Mouse (Mus musculus): ENCODE results near the gene Trim50. TPM values are rescaled to one million over a fixed set of nuclear protein-coding genes. Genes with fewer than 3 reads are reported as not detected.

Trim50 gene
- polyA plus RNA-seq (2016; fragmentation: Nextera tagmentation; extraction: Ambion mirVana): not detected in 2 replicates

GRCm38 (mm10) chr5:135352995-135353394 is at the start of gene Trim50:
Trim50 (plus strand) TSS chr5:135353295.
- Histone ChIP-seq H3K9ac (replicated peaks) (no peak within 1 kb of the TSS), H3K36me3 (no peaks in the 10 kb centered on the region), H3K4me2 (replicated peaks) (no peak within 1 kb of the TSS), H3K27me3 (peaks cover 10% of the 10 kb centered on the region), H3K4me3 (no peak within 1 kb of the TSS), H3K4me1 (no peaks in the 10 kb centered on the region), H3K27ac (replicated peaks) (no peak within 1 kb of the TSS), H3K9me3 (peaks cover 3% of the 10 kb centered on the region)
- ATAC-seq (ENCODE audit: low FRiP score, low read depth): no peak
- WGBS: 64% methylated on average over 9 of the region's 9 CpGs

- Histone ChIP-seq H3K9me3 (no peaks in the 10 kb centered on the region), H3K36me3 (no peaks in the 10 kb centered on the region), H3K27me3 (peaks cover 7% of the 10 kb centered on the region; the same call in 1 of the 2 replicates), H3K27ac (replicated peaks) (no peak overlapping the region), H3K4me2 (replicated peaks) (no peak overlapping the region), H3K4me3 (no peak overlapping the region), H3K4me1 (no peaks in the 10 kb centered on the region), H3K9ac (replicated peaks) (no peak overlapping the region)
- 43% methylated on average over 10 of the region's 10 CpGs for WGBS
- no peak for ATAC-seq (ENCODE audit: low FRiP score, low read depth)
Observed at GRCm38 (mm10) chr5:135306321-135306965, 46.7 kb upstream of the Trim50 start.

- Histone ChIP-seq H3K4me2 (replicated peaks) (no peak overlapping the region), H3K9ac (replicated peaks) (no peak overlapping the region), H3K27ac (replicated peaks) (no peak overlapping the region), H3K4me3 (no peak overlapping the region), H3K27me3 (no peaks in the 10 kb centered on the region), H3K9me3 (no peaks in the 10 kb centered on the region), H3K4me1 (no peaks in the 10 kb centered on the region), H3K36me3 (no peaks in the 10 kb centered on the region)
- 79% methylated on average over 2 of the region's 3 CpGs for WGBS
- no peak for ATAC-seq (ENCODE audit: low FRiP score, low read depth)
Observed at GRCm38 (mm10) chr5:135316177-135316576, 36.9 kb upstream of the Trim50 start.

GRCm38 (mm10) chr5:135319856-135320255 is 33.2 kb upstream of the Trim50 start:
- Histone ChIP-seq H3K4me1 (no peaks in the 10 kb centered on the region), H3K9ac (replicated peaks) (no peak overlapping the region), H3K9me3 (no peaks in the 10 kb centered on the region), H3K27ac (replicated peaks) (no peak overlapping the region), H3K4me3 (no peak overlapping the region), H3K36me3 (no peaks in the 10 kb centered on the region), H3K4me2 (replicated peaks) (no peak overlapping the region), H3K27me3 (no peaks in the 10 kb centered on the region)
- 64% methylated on average over 2 of the region's 2 CpGs for WGBS
- no peak for ATAC-seq (ENCODE audit: low FRiP score, low read depth)

GRCm38 (mm10) chr5:135322197-135322596 is 30.9 kb upstream of the Trim50 start:
- Histone ChIP-seq H3K4me3 (no peak overlapping the region), H3K27ac (replicated peaks) (no peak overlapping the region), H3K36me3 (no peaks in the 10 kb centered on the region), H3K9ac (replicated peaks) (no peak overlapping the region), H3K27me3 (no peaks in the 10 kb centered on the region), H3K4me2 (replicated peaks) (no peak overlapping the region), H3K9me3 (no peaks in the 10 kb centered on the region), H3K4me1 (0 out of 2 replicates have a peak, but pooled peaks cover 4% of the 10 kb centered on the region)
- ATAC-seq (ENCODE audit: low FRiP score, low read depth): no peak
- WGBS: 88% methylated on average over 1 of the region's 1 CpGs

- no peaks in the 10 kb centered on the region for H3K9me3 ChIP-seq
- no peak overlapping the region for H3K4me3 ChIP-seq
- H3K36me3 ChIP-seq: no peaks in the 10 kb centered on the region
- 13% methylated on average over 3 of the region's 3 CpGs for WGBS
- no peak overlapping the region for H3K27ac ChIP-seq (replicated peaks)
- H3K9ac ChIP-seq (replicated peaks): no peak overlapping the region
- H3K4me1 ChIP-seq: 0 out of 2 replicates have a peak, but pooled peaks cover 4% of the 10 kb centered on the region
- H3K27me3 ChIP-seq: no peaks in the 10 kb centered on the region; the same call in 1 of the 2 replicates
- H3K4me2 ChIP-seq (replicated peaks): no peak overlapping the region
- ATAC-seq (ENCODE audit: low FRiP score, low read depth): no peak
Observed at GRCm38 (mm10) chr5:135326121-135326659, 26.9 kb upstream of the Trim50 start.

- Histone ChIP-seq H3K9me3 (no peaks in the 10 kb centered on the region), H3K4me2 (replicated peaks) (no peak overlapping the region), H3K4me1 (0 out of 2 replicates have a peak, but pooled peaks cover 4% of the 10 kb centered on the region), H3K36me3 (no peaks in the 10 kb centered on the region), H3K27ac (replicated peaks) (no peak overlapping the region), H3K4me3 (no peak overlapping the region), H3K27me3 (no peaks in the 10 kb centered on the region; the same call in 1 of the 2 replicates), H3K9ac (replicated peaks) (no peak overlapping the region)
- ATAC-seq (ENCODE audit: low FRiP score, low read depth): no peak
- WGBS: 86% methylated on average over 4 of the region's 4 CpGs
Observed at GRCm38 (mm10) chr5:135329471-135329870, 23.6 kb upstream of the Trim50 start.

- no peak overlapping the region for H3K9ac ChIP-seq (replicated peaks)
- H3K4me2 ChIP-seq (replicated peaks): no peak overlapping the region
- 0 out of 2 replicates have a peak, but pooled peaks cover 4% of the 10 kb centered on the region for H3K4me1 ChIP-seq
- no peaks in the 10 kb centered on the region for H3K36me3 ChIP-seq
- no peaks in the 10 kb centered on the region; the same call in 1 of the 2 replicates for H3K27me3 ChIP-seq
- no peaks in the 10 kb centered on the region for H3K9me3 ChIP-seq
- no peak overlapping the region for H3K27ac ChIP-seq (replicated peaks)
- H3K4me3 ChIP-seq: no peak overlapping the region
- WGBS: 82% methylated on average over 5 of the region's 5 CpGs
- ATAC-seq (ENCODE audit: low FRiP score, low read depth): no peak
Observed at GRCm38 (mm10) chr5:135330201-135330600, 22.9 kb upstream of the Trim50 start.

GRCm38 (mm10) chr5:135331161-135331560 is 21.9 kb upstream of the Trim50 start:
- Histone ChIP-seq H3K9me3 (no peaks in the 10 kb centered on the region), H3K27ac (replicated peaks) (no peak overlapping the region), H3K9ac (replicated peaks) (no peak overlapping the region), H3K4me1 (0 out of 2 replicates have a peak, but pooled peaks cover 2% of the 10 kb centered on the region), H3K4me3 (no peak overlapping the region), H3K36me3 (no peaks in the 10 kb centered on the region), H3K4me2 (replicated peaks) (no peak overlapping the region), H3K27me3 (no peaks in the 10 kb centered on the region; the same call in 1 of the 2 replicates)
- 91% methylated on average over 6 of the region's 6 CpGs for WGBS
- no peak for ATAC-seq (ENCODE audit: low FRiP score, low read depth)

- Histone ChIP-seq H3K36me3 (no peaks in the 10 kb centered on the region), H3K4me3 (no peak overlapping the region), H3K9ac (replicated peaks) (no peak overlapping the region), H3K4me2 (replicated peaks) (no peak overlapping the region), H3K4me1 (no peaks in the 10 kb centered on the region), H3K27me3 (no peaks in the 10 kb centered on the region), H3K9me3 (no peaks in the 10 kb centered on the region), H3K27ac (replicated peaks) (no peak overlapping the region)
- ATAC-seq (ENCODE audit: low FRiP score, low read depth): no peak
- WGBS: 63% methylated on average over 3 of the region's 3 CpGs
Observed at GRCm38 (mm10) chr5:135337575-135337974, 15.5 kb upstream of the Trim50 start.

GRCm38 (mm10) chr5:135345989-135346388 is 7.1 kb upstream of the Trim50 start:
- Histone ChIP-seq H3K4me2 (replicated peaks) (no peak overlapping the region), H3K4me1 (no peaks in the 10 kb centered on the region), H3K36me3 (no peaks in the 10 kb centered on the region), H3K27ac (replicated peaks) (no peak overlapping the region), H3K4me3 (no peak overlapping the region), H3K9ac (replicated peaks) (no peak overlapping the region), H3K27me3 (peaks cover 2% of the 10 kb centered on the region; the same call in 1 of the 2 replicates), H3K9me3 (no peaks in the 10 kb centered on the region)
- ATAC-seq (ENCODE audit: low FRiP score, low read depth): no peak
- WGBS: 77% methylated on average over 7 of the region's 7 CpGs

- H3K4me2 ChIP-seq (replicated peaks): no peak overlapping the region
- ATAC-seq (ENCODE audit: low FRiP score, low read depth): no peak
- no peaks in the 10 kb centered on the region for H3K9me3 ChIP-seq
- no peak overlapping the region for H3K27ac ChIP-seq (replicated peaks)
- 23% methylated on average over 1 of the region's 1 CpGs for WGBS
- no peak overlapping the region for H3K9ac ChIP-seq (replicated peaks)
- H3K36me3 ChIP-seq: no peaks in the 10 kb centered on the region
- peaks cover 2% of the 10 kb centered on the region; the same call in 1 of the 2 replicates for H3K27me3 ChIP-seq
- no peaks in the 10 kb centered on the region for H3K4me1 ChIP-seq
- no peak overlapping the region for H3K4me3 ChIP-seq
Observed at GRCm38 (mm10) chr5:135346430-135346829, 6.7 kb upstream of the Trim50 start.

Data from midbrain, embryonic 12.5 days (tissue).